Mouse (Mus musculus) urinary bladder, adult 18-20 months (tissue): ENCODE measurements around the gene Apol7e.
"Not testable (repeated sequence)": the region's sequence is repeated elsewhere in the genome, so short reads cannot be mapped to it uniquely, and the experiment has no call there.

Experiments
- DNase-seq, 2 experiments: peaks; one replicate each; pipeline ENCODE4 v3.0.0; 2022; ENCODE audit warnings: low spot score in 2 of 2, mixed read lengths in 2 of 2

Apol7e gene

DNA sequence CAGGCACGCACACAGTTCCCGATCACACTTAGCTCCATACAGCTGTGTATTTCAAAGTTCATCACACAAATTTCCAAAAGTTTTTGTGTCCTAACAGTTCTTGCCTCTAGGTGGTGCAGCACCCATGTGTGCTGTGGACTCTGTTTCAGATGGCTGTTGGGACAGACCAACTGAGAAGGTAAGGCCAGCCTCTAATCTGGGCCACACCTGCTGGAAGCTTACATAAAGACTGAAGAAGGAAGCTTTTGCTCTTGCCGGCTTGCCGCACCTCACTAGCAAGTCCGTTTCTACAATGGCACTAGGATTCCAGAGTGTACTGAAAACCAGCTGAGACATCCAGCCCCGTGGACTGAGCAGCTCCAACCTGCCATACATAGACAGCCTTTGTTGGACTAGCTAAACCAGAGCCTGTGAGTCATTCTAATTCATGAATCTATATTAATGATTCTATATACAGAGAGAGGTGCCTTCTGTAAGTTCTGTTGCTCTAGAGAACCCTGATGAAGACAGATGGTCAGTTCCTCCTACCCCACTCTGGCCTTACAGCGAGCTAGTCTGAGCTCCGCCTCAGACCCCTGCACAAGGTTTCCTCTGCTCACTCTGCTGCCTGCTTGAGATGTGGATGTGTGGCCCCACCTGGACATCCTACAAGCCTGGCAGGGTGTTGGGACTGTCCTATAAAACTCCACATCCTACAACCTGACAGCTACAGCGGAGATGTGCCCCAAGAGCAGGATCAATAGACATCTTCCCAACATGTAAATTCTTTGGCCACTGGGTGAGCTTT, 42.0 kb downstream of the Apol7e start:
- no peak for DNase-seq

GRCm38 (mm10) chr15:77741556-77741955, 42.9 kb downstream of the Apol7e start:
- not testable (repeated sequence) for DNase-seq

GRCm38 (mm10) chr15:77744632-77745031, 46.0 kb downstream of the Apol7e start:
- no peak for DNase-seq

DNA sequence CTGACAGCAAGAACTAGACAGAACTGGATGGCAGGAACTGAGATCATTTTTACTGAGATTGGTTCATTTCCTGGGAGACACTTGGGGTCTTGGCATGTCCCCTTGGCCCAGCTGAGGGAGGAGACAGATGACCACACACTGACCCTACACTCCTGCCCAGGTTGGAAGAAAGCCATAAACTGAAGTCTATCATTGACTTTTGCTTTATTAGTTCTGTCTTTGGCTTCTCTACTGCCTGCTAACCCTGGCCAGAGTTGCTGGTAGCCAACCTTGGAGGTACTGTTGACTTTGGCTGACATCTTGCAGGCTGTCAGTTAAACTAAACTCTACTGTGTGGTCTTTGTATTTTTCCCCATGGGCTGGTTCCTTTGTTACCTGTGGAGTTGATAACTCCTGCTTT, 46.4 kb downstream of the Apol7e start:
- DNase-seq = no peak

- no peak for DNase-seq
These were observed 47.7 kb downstream of the Apol7e start for GRCm38 (mm10) chr15:77746326-77746725.

DNA sequence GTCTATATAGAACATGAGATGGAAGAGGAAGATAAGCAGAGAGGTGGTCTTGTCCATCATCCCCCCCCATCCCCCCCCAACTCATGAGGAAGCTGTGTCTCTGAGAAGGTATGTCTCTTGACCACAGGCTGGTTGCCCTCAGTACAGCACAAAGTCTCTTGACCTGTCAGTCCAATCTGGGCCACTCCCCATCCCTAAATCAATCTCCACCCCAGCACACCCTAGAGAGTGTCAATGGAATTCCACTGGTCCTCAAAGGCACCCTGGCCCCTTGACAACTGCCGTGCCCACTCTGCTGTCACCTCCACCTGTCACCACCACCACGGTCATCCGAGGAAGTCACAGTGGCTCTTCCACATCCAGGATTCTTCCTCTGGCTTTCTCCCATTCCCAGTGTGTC, 49.8 kb downstream of the Apol7e start:
- no peak for DNase-seq

DNA sequence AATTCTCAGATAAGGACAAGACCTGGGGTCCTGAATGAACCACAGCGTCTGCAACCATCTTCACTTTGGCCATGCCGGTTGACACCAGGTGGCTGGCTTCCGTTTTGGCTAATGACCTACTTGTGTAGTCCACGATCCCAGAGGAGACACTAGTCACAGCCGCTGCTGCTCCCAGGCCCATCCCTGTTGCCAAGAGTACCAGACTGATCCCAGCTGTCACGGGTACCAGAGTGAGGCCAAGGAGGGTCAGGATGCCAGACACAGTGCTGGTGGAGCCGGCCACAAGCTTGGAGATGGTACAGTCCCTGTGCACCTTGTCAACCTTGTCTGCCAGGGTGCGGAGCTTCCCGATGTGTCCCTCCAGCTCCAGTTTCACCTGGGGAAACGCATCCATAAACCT, 51.1 kb downstream of the Apol7e start:
- DNase-seq = no peak

GRCm38 (mm10) chr15:77750461-77750860, 51.8 kb downstream of the Apol7e start:
- no peak for DNase-seq

- DNase-seq = no peak
These were observed 53.8 kb downstream of the Apol7e start for GRCm38 (mm10) chr15:77752443-77752842.

DNA sequence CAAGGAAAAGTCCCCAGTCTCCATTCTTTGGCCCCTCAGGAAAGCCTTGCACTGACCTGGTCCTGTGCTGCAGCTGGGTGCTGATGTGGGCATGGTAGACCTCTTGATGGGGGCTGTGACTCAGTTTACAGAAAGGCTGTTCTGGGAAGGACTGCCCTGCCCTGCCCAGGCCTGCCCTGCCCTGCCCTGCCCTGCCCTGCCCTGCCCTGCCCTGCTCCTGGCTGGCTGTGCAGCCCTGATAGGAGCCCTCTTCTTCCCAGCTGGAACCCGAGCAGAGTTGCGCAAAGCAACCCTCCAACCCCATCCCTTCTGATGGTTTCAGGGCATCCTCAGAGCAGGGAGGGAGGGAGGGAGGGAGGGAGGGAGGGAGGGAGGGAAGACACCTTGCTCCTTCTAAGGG, 56.5 kb downstream of the Apol7e start:
- no peak for DNase-seq

- DNase-seq = no peak
These were observed 57.4 kb downstream of the Apol7e start for GRCm38 (mm10) chr15:77756081-77756480.

- DNase-seq = no peak
These were observed 58.2 kb downstream of the Apol7e start, which contains the start of gene Apol8 for GRCm38 (mm10) chr15:77756848-77757247. TSS of gene Apol8 (minus strand) at chr15:77757003.

DNA sequence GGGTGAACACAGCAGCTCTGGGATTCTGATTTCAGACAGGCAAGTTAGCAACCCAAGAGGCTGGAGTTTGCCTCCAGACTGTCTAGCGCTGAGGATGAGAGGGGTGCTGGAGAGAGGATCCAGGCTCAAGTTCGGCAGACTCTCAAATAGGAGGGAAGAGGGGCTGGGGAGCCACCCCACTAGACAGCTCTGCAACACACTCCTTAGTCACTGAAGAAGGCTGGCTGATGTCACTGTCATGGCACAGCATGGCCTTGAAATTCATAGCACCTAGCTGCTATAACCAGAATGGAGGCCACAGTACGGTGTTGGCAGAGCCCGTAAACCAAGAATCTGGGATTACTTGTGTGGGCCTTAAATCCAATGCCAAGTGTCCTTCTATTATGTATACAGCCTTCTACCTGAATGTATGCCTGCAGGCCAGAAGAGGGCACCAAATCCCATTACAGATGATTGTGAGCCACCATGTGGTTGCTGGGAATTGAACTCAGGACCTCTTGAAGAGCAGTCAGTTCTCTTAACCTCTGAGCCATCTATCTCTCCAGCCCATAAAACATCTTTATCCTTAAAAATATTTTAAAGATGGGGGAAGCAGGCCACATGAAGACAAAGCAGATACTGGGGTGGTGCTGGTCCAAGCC, 59.0 kb downstream of the Apol7e start:
- no peak for DNase-seq

GRCm38 (mm10) chr15:77760037-77760436, 61.4 kb downstream of the Apol7e start:
- no peak for DNase-seq

- no peak for DNase-seq
These were observed 62.4 kb downstream of the Apol7e start for GRCm38 (mm10) chr15:77761083-77761482.

- no peak for DNase-seq
These were observed 63.1 kb downstream of the Apol7e start for GRCm38 (mm10) chr15:77761561-77762380.

- DNase-seq = no peak
These were observed 64.4 kb downstream of the Apol7e start for GRCm38 (mm10) chr15:77763050-77763449.

- DNase-seq = no peak
These were observed 65.0 kb downstream of the Apol7e start for GRCm38 (mm10) chr15:77763702-77764101.

GRCm38 (mm10) chr15:77764391-77765006, 65.8 kb downstream of the Apol7e start:
- no peak for DNase-seq

GRCm38 (mm10) chr15:77765484-77766093, 66.9 kb downstream of the Apol7e start:
- DNase-seq = no peak

DNA sequence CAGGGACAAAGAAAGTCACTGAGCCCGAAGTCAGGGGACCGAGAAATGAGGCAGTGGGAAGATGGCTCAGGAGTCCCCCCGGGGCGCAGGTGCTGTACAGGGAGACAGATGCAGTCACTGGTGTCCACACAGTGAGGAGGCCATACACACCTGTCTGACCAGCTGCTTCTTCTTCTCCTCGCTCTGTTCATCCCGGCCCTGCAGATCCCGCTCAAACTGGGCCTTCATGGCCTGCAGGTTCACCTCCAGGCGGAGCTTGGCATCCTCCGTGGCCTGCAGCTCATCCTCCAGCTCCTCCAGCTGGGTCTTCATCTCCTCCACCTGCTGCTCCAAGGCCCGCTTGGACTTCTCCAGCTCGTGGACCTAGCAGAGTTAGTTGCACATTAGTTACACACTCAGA, 68.3 kb downstream of the Apol7e start:
- DNase-seq = no peak
